Comparison of ENCODE assay signal across 25 mouse cellular contexts in the genomic region with DNA sequence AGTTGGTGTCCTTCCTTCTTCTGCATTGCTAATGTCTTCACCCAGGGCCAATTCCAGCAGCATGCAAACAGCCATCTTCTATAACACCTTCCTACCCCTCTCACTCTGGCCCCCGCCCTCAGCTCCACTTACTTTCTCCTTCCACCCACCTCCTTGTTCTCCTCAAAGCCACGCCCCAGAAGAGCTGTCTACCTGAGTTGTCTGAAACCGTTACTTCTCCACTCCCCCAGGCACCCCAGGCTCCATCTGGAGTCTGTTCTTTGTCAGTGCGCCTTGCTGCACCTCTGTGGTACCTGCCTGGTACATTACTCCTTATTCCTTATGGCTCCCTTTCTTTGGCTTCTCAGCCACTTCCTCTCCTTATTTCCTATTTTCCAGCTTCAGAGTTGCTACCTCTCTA.
A peak's percentile ranks its signal among the peaks of the same experiment; 100 is the strongest.
DNase-seq lines count a peak whose midpoint lies in the region; TF ChIP-seq lines count a peak whose summit lies in the region.
"Had no signal": no experiment of that assay in that cellular context is flagged by ENCODE, and none has a peak within 500 bp of the region (broad histone marks: within the 10 kb centered on the region; RNA-seq: fewer than 3 reads in every experiment).

No protein-coding gene starts in this region.

- no peak overlapping the region for H3K4me3 ChIP-seq in E14TG2a.4 (replicated peaks; ENCODE audit: low read length)
- H3K4me3 ChIP-seq: embryonic facial prominence, embryonic 10.5 days; embryonic facial prominence, embryonic 15.5 days; forebrain, embryonic 13.5 days; heart, adult 2 months; heart, embryonic 12.5 days; liver, embryonic 13.5 days; midbrain, embryonic 10.5 days; midbrain, embryonic 15.5 days had no signal

- no peaks in the 10 kb centered on the region for H3K9me3 ChIP-seq in E14TG2a.4 (ENCODE audit: low read length)
- H3K9me3 ChIP-seq: embryonic facial prominence, embryonic 10.5 days; embryonic facial prominence, embryonic 15.5 days; forebrain, embryonic 13.5 days; G1E; heart, embryonic 12.5 days; liver, embryonic 13.5 days; midbrain, embryonic 10.5 days; midbrain, embryonic 15.5 days had no signal

- H3K4me1 ChIP-seq in E14TG2a.4 (replicated peaks; ENCODE audit: low read depth, low read length), result peaks cover 10% of the 10 kb centered on the region
- H3K4me1 ChIP-seq: embryonic facial prominence, embryonic 10.5 days had no signal

- peak; percentile 15; the same call in 1 of the 2 replicates for TF ChIP-seq CTCF in E14TG2a.4 (conservative IDR thresholded peaks at IDR 0.05; ENCODE audit: low read length)

- peak; percentile 4 for DNase-seq in kidney, postnatal 10 days
- no peak for DNase-seq in kidney, adult 8-10 months
- peak; percentile 13 for DNase-seq in A20 (ENCODE audit: low read depth, low spot score)
- peak; percentile 9 for DNase-seq in induced T-regulatory cell, adult 2 months (ENCODE audit: low read depth)
- no peak for DNase-seq in spleen, adult 12 weeks (ENCODE audit: low spot score)
- DNase-seq in cerebellum, adult 11 months, result no peak
- DNase-seq: adrenal gland, adult 2 months; adrenal gland, postnatal 36 days; B cell, adult 2 months; cerebellum, adult 8-10 months; heart, adult 2 months; heart, postnatal 4 days; kidney, adult 2 months; left cerebral cortex, postnatal 4 days; liver, embryonic 13.5 days; lung, embryonic 14.5 days had no signal

- H3K27me3 ChIP-seq in E14TG2a.4 (ENCODE audit: insufficient read depth, low read length), result no peaks in the 10 kb centered on the region
- H3K27me3 ChIP-seq: embryonic facial prominence, embryonic 15.5 days; forebrain, embryonic 13.5 days; heart, embryonic 12.5 days; liver, embryonic 13.5 days; midbrain, embryonic 15.5 days; Patski had no signal

- peaks cover 93% of the 10 kb centered on the region for H3K36me3 ChIP-seq in E14TG2a.4 (ENCODE audit: insufficient read depth, low read length)
- H3K36me3 ChIP-seq: G1E; midbrain, embryonic 15.5 days had no signal

Comparison
In these comparisons a context has a peak if more than half of its experiments do, and no peak if none do; other contexts are left out.
1. DNase-seq: peak in kidney, postnatal 10 days (single experiment), A20 (single experiment) and induced T-regulatory cell, adult 2 months (single experiment); none in kidney, adult 8-10 months (0 of 2), spleen, adult 12 weeks (single experiment) and cerebellum, adult 11 months (single experiment).